Mouse (Mus musculus): Measurements from ENCODE around the gene Med13l. TPM values are rescaled to one million over a fixed set of nuclear protein-coding genes. Genes with fewer than 3 reads are reported as not detected.

Med13l gene
- polyA plus RNA-seq, 1 experiment, result 10.7 TPM

DNA sequence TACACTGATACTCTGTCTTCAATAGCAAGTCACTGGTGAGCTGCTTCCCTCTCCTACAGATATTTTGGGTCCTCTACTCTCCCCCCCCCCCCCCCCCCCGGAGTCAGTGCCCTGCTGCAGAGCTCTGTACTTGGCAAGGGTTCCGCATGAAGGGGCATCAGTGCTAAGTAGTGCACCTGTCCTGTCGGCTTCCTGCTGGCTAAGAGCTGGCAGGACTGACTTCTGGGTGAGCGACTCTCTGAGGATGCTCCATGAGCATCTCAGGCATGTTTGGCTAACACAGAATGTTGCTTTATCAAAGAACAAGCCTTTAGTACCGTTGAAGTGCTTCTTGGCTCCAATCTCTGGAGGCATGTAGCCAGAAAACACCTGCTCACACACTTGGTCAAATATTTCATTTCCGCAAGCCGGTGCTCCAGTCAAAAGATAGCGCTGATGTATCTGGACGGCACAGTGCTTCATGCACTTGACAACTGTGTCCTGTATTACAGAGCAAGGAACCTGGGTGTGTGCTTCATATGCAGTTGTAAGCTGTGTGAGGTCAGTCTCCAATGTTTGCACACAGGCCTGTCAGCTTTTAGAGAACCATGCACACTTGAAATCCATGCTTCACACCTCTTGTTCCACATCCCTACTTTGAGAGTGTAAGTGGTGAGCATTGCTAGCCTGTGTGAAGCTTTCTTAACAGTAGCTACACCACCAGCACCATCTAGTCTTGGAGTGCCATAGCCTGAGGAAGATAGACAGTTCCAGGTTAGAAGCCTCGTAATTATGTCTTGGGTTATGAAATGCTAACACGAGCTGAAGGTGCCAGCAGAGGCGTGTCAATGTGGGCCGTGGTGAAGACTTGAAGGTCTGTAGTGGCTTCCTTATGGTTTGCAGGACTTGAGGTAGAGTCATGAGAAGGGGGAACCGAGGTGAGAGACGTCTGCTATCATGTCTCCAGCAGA, 128.7 kb downstream of the Med13l start:
- TF ChIP-seq POLR2A (IDR thresholded peaks at IDR 0.05; ENCODE audit: low read depth, low read length), result no peak
- no peak for TF ChIP-seq CTCF (conservative IDR thresholded peaks at IDR 0.05; ENCODE audit: insufficient read depth, insufficient read length, low read depth, low read length)
- Histone ChIP-seq H3K36me3 (ENCODE audit: control insufficient read depth, insufficient read depth, low read length) (no peaks in the 10 kb centered on the region), H3K4me1 (ENCODE audit: control insufficient read depth, insufficient read depth, low read length) (peaks cover 43% of the 10 kb centered on the region), H3K27me3 (replicated peaks; ENCODE audit: control insufficient read depth, insufficient read depth, low read length) (no peaks in the 10 kb centered on the region), H3K4me3 (ENCODE audit: insufficient read depth, low read depth, low read length) (no peak overlapping the region), H3K27ac (ENCODE audit: insufficient read depth, low read depth, low read length) (no peak overlapping the region)
- DNase-seq, result no peak
- WGBS, result 63% methylated on average over 15 of the region's 15 CpGs

GRCm38 (mm10) chr5:118691025-118691709, 130.7 kb downstream of the Med13l start:
- peaks cover 31% of the 10 kb centered on the region for H3K4me1 ChIP-seq (ENCODE audit: control insufficient read depth, insufficient read depth, low read length)
- 84% methylated on average over 10 of the region's 10 CpGs for WGBS
- no peak for DNase-seq
- no peaks in the 10 kb centered on the region for H3K27me3 ChIP-seq (replicated peaks; ENCODE audit: control insufficient read depth, insufficient read depth, low read length)
- H3K27ac ChIP-seq (ENCODE audit: insufficient read depth, low read depth, low read length), result no peak overlapping the region
- H3K4me3 ChIP-seq (ENCODE audit: insufficient read depth, low read depth, low read length), result no peak overlapping the region
- TF ChIP-seq POLR2A (IDR thresholded peaks at IDR 0.05; ENCODE audit: low read depth, low read length) (no peak), CTCF (conservative IDR thresholded peaks at IDR 0.05; ENCODE audit: insufficient read depth, insufficient read length, low read depth, low read length) (no peak)
- H3K36me3 ChIP-seq (ENCODE audit: control insufficient read depth, insufficient read depth, low read length), result no peaks in the 10 kb centered on the region

DNA sequence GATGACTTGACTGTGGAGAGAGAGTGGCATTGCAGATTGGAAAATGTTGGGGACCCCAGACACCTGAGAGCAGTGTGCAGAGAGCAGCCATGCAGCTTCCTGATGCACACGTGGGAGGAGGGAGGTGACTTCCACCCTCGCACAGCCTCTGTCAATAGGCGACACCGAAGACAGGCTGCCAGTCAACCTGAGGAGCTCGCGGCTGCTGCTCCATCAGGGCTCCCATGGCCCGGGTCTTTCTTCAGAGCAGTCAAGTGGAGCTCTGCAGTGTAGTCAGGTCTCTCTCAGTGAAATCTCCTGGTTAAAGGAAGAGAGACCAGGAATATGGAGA, 131.2 kb downstream of the Med13l start:
- Histone ChIP-seq H3K27me3 (replicated peaks; ENCODE audit: control insufficient read depth, insufficient read depth, low read length) (no peaks in the 10 kb centered on the region), H3K4me1 (ENCODE audit: control insufficient read depth, insufficient read depth, low read length) (peaks cover 31% of the 10 kb centered on the region), H3K27ac (ENCODE audit: insufficient read depth, low read depth, low read length) (no peak overlapping the region), H3K4me3 (ENCODE audit: insufficient read depth, low read depth, low read length) (no peak overlapping the region), H3K36me3 (ENCODE audit: control insufficient read depth, insufficient read depth, low read length) (no peaks in the 10 kb centered on the region)
- TF ChIP-seq CTCF (conservative IDR thresholded peaks at IDR 0.05; ENCODE audit: insufficient read depth, insufficient read length, low read depth, low read length) (no peak), POLR2A (IDR thresholded peaks at IDR 0.05; ENCODE audit: low read depth, low read length) (no peak)
- no peak for DNase-seq
- 57% methylated on average over 7 of the region's 7 CpGs for WGBS

- peak; percentile 82 for DNase-seq
- Histone ChIP-seq H3K27me3 (replicated peaks; ENCODE audit: control insufficient read depth, insufficient read depth, low read length) (no peaks in the 10 kb centered on the region), H3K4me3 (ENCODE audit: insufficient read depth, low read depth, low read length) (no peak overlapping the region), H3K36me3 (ENCODE audit: control insufficient read depth, insufficient read depth, low read length) (no peaks in the 10 kb centered on the region), H3K27ac (ENCODE audit: insufficient read depth, low read depth, low read length) (peak overlapping the region; percentile 37; the same call in 1 of the 2 replicates), H3K4me1 (ENCODE audit: control insufficient read depth, insufficient read depth, low read length) (peaks cover 23% of the 10 kb centered on the region)
- TF ChIP-seq CTCF (conservative IDR thresholded peaks at IDR 0.05; ENCODE audit: insufficient read depth, insufficient read length, low read depth, low read length) (no peak), POLR2A (IDR thresholded peaks at IDR 0.05; ENCODE audit: low read depth, low read length) (no peak)
- WGBS, result 55% methylated on average over 9 of the region's 9 CpGs
These were observed 133.5 kb downstream of the Med13l start for GRCm38 (mm10) chr5:118693996-118694395.

- no peak for DNase-seq
- H3K4me1 ChIP-seq (ENCODE audit: control insufficient read depth, insufficient read depth, low read length), result peaks cover 21% of the 10 kb centered on the region
- no peak overlapping the region for H3K27ac ChIP-seq (ENCODE audit: insufficient read depth, low read depth, low read length)
- WGBS, result 82% methylated on average over 7 of the region's 7 CpGs
- TF ChIP-seq CTCF (conservative IDR thresholded peaks at IDR 0.05; ENCODE audit: insufficient read depth, insufficient read length, low read depth, low read length), result no peak
- no peak for TF ChIP-seq POLR2A (IDR thresholded peaks at IDR 0.05; ENCODE audit: low read depth, low read length)
- no peak overlapping the region for H3K4me3 ChIP-seq (ENCODE audit: insufficient read depth, low read depth, low read length)
- H3K27me3 ChIP-seq (replicated peaks; ENCODE audit: control insufficient read depth, insufficient read depth, low read length), result no peaks in the 10 kb centered on the region
- no peaks in the 10 kb centered on the region for H3K36me3 ChIP-seq (ENCODE audit: control insufficient read depth, insufficient read depth, low read length)
These were observed 136.6 kb downstream of the Med13l start for GRCm38 (mm10) chr5:118697073-118697472.

DNA sequence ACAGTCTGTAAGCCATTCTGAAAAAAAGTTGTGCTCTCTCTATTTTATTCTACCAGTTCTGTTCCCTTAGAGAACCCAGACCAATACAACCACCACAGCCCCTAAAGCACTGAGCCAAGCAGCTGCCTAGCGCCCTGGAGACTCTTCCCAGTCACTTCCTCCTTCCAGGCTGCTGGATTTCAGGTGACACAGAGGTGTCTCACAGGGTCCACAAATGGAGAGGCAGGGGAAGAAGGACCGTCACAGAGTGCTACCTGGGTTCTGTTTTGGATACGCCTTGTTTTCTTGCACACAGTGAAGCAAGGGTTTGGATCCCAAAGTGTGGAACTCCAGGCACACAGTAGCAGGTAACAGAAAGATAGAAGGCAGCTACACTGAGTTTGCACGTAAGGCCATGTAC, 140.5 kb downstream of the Med13l start:
- Histone ChIP-seq H3K27ac (ENCODE audit: insufficient read depth, low read depth, low read length) (no peak overlapping the region), H3K4me3 (ENCODE audit: insufficient read depth, low read depth, low read length) (no peak overlapping the region), H3K27me3 (replicated peaks; ENCODE audit: control insufficient read depth, insufficient read depth, low read length) (no peaks in the 10 kb centered on the region), H3K4me1 (ENCODE audit: control insufficient read depth, insufficient read depth, low read length) (peaks cover 8% of the 10 kb centered on the region), H3K36me3 (ENCODE audit: control insufficient read depth, insufficient read depth, low read length) (no peaks in the 10 kb centered on the region)
- no peak for DNase-seq
- TF ChIP-seq CTCF (conservative IDR thresholded peaks at IDR 0.05; ENCODE audit: insufficient read depth, insufficient read length, low read depth, low read length) (no peak), POLR2A (IDR thresholded peaks at IDR 0.05; ENCODE audit: low read depth, low read length) (no peak)
- WGBS, result 90% methylated on average over 4 of the region's 4 CpGs

DNA sequence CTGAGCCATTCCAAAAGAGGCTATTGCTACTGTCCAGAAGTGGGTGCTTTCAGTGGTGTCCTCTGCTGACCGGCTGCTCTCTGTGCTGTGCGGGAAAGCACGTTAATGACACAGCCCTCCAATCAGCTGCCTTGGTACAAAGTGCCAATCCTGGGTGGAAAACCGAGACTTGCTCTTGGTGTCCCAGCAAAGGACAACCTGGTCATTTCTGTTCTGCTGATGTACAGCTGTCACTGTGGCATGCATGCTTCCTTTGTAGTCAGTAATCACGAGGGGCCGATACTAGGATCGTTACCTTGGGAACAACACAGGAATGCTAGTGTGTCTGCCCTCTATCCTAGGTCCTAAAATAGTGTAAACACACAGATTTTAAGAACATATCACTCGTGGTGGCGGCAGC, 142.2 kb downstream of the Med13l start:
- H3K27me3 ChIP-seq (replicated peaks; ENCODE audit: control insufficient read depth, insufficient read depth, low read length), result no peaks in the 10 kb centered on the region

More for the DNA sequence above, 142.2 kb downstream of the Med13l start:
- Histone ChIP-seq H3K36me3 (ENCODE audit: control insufficient read depth, insufficient read depth, low read length) (no peaks in the 10 kb centered on the region), H3K4me1 (ENCODE audit: control insufficient read depth, insufficient read depth, low read length) (peaks cover 12% of the 10 kb centered on the region), H3K27ac (ENCODE audit: insufficient read depth, low read depth, low read length) (no peak overlapping the region), H3K4me3 (ENCODE audit: insufficient read depth, low read depth, low read length) (no peak overlapping the region)
- TF ChIP-seq CTCF (conservative IDR thresholded peaks at IDR 0.05; ENCODE audit: insufficient read depth, insufficient read length, low read depth, low read length) (no peak), POLR2A (IDR thresholded peaks at IDR 0.05; ENCODE audit: low read depth, low read length) (no peak)
- no peak for DNase-seq
- WGBS, result 59% methylated on average over 9 of the region's 9 CpGs
